Mouse (Mus musculus) CH12.LX (cell line): ENCODE measurements around the gene Hspbp1. TPM values are rescaled to one million over a fixed set of nuclear protein-coding genes. Genes with fewer than 3 reads are reported as not detected.

Experiments
- DNase-seq: peaks from one replicate; pipeline ENCODE4 v3.0.0-alpha.2; 2013; ENCODE audit errors: extremely low read depth
- H3K27ac ChIP-seq: 2 replicates; pipeline ENCODE4 v1.5.1; 2012; ENCODE audit warnings: low read depth, mild to moderate bottlenecking, control low read depth, moderate library complexity; ENCODE audit not compliant: insufficient read depth
- H3K27me3 ChIP-seq: replicated peaks from 2 replicates; pipeline ENCODE3; 2012; ENCODE audit warnings: inconsistent platforms
- H3K36me3 ChIP-seq, 2 experiments: replicated peaks in 1 of 2; 2 replicates each; pipeline versions ENCODE3 to v1.6.1; 2012; ENCODE audit warnings: inconsistent platforms in 1 of 2, low read length in 1 of 2, mild to moderate bottlenecking in 1 of 2, mixed read lengths in 1 of 2, moderate library complexity in 1 of 2; ENCODE audit not compliant: control insufficient read depth in 1 of 2, insufficient read depth in 1 of 2
- H3K4me1 ChIP-seq, 2 experiments: 2 replicates each; pipeline ENCODE4 v1.6.1; 2012; ENCODE audit warnings: inconsistent platforms in 1 of 2, moderate library complexity in 1 of 2; ENCODE audit not compliant: insufficient read depth in 2 of 2, control insufficient read depth in 1 of 2
- H3K4me2 ChIP-seq: 2 replicates; pipeline ENCODE4 v1.6.1; 2012; ENCODE audit warnings: low read depth, mild to moderate bottlenecking, control low read depth; ENCODE audit not compliant: poor library complexity, insufficient read depth, severe bottlenecking
- H3K4me3 ChIP-seq, 3 experiments: fragments of 150-350 bp in 1 of 3; sonication (generic) in 1 of 3; replicated peaks in 1 of 3; 2 replicates each; pipeline versions ENCODE3 to v1.5.1; 2011 to 2012; ENCODE audit warnings: low read depth in 2 of 3, low read length in 2 of 3, mild to moderate bottlenecking in 2 of 3, moderate library complexity in 2 of 3, control low read depth in 1 of 3, improper control_type of control experiment in 1 of 3, inconsistent platforms in 1 of 3, mixed read lengths in 1 of 3; ENCODE audit not compliant: poor library complexity in 1 of 3
- H3K79me2 ChIP-seq: replicated peaks from 2 replicates; pipeline ENCODE4 v1.6.1; 2012; ENCODE audit warnings: mild to moderate bottlenecking, moderate library complexity; ENCODE audit not compliant: control insufficient read depth, poor library complexity, insufficient read depth, severe bottlenecking; ENCODE audit errors: extremely low read depth
- H3K9ac ChIP-seq: 2 replicates; pipeline ENCODE4 v1.6.1; 2012; ENCODE audit warnings: low read depth, mild to moderate bottlenecking, control low read depth, moderate library complexity; ENCODE audit not compliant: insufficient read depth
- H3K9me3 ChIP-seq: replicated peaks from 2 replicates; pipeline ENCODE3; 2012; ENCODE audit warnings: low read length, inconsistent platforms, mixed read lengths
- BHLHE40 ChIP-seq: IDR thresholded peaks from 2 replicates; pipeline ENCODE4 v1.6.1; 2011; ENCODE audit warnings: mild to moderate bottlenecking, low read depth, low read length, improper control_type of control experiment
- EP300 ChIP-seq: IDR thresholded peaks from 2 replicates; pipeline ENCODE4 v1.6.1; 2011; ENCODE audit warnings: low read length, improper control_type of control experiment
- GABPA ChIP-seq: IDR thresholded peaks from 2 replicates; pipeline ENCODE4 v1.6.1; 2012; ENCODE audit warnings: low read depth, low read length, improper control_type of control experiment, inconsistent platforms; ENCODE audit not compliant: insufficient replicate concordance
- HCFC1 ChIP-seq: IDR thresholded peaks from 2 replicates; pipeline ENCODE4 v1.6.1; 2012; ENCODE audit warnings: low read depth, mild to moderate bottlenecking, inconsistent platforms, low read length, improper control_type of control experiment
- JUND ChIP-seq: conservative IDR thresholded peaks from 2 replicates; pipeline ENCODE4 v1.6.1; 2011; ENCODE audit warnings: low read depth, low read length, improper control_type of control experiment
- KAT2A ChIP-seq: IDR thresholded peaks from 2 replicates; pipeline ENCODE4 v1.6.1; 2012; ENCODE audit warnings: low read length, improper control_type of control experiment, inconsistent platforms; ENCODE audit not compliant: insufficient replicate concordance
- MAX ChIP-seq: IDR thresholded peaks from 2 replicates; pipeline ENCODE4 v1.6.1; 2011; ENCODE audit warnings: low read length, improper control_type of control experiment
- MAZ ChIP-seq: IDR thresholded peaks from 2 replicates; pipeline ENCODE4 v1.6.1; 2012; ENCODE audit warnings: low read depth, mild to moderate bottlenecking, inconsistent platforms, low read length, improper control_type of control experiment, moderate library complexity
- MEF2A ChIP-seq: IDR thresholded peaks from 2 replicates; pipeline ENCODE4 v1.6.1; 2014; ENCODE audit warnings: low read depth, mild to moderate bottlenecking, inconsistent platforms, low read length, improper control_type of control experiment, borderline replicate concordance
- NELFE ChIP-seq: IDR thresholded peaks from 2 replicates; pipeline ENCODE4 v1.6.1; 2011; ENCODE audit warnings: low read depth, low read length, improper control_type of control experiment
- NRF1 ChIP-seq: IDR thresholded peaks from 2 replicates; pipeline ENCODE4 v1.6.1; 2014; ENCODE audit warnings: low read depth, mild to moderate bottlenecking, inconsistent platforms, low read length, improper control_type of control experiment, moderate library complexity
- POLR2AphosphoS2 ChIP-seq: IDR thresholded peaks from 2 replicates; pipeline ENCODE4 v1.6.1; 2011; ENCODE audit warnings: low read depth, low read length, improper control_type of control experiment
- RAD21 ChIP-seq: IDR thresholded peaks from 2 replicates; pipeline ENCODE4 v1.6.1; 2011; ENCODE audit warnings: low read depth, mild to moderate bottlenecking, low read length, improper control_type of control experiment, moderate library complexity
- RCOR1 ChIP-seq: conservative IDR thresholded peaks from 2 replicates; pipeline ENCODE4 v1.6.1; 2012; ENCODE audit warnings: low read depth, mild to moderate bottlenecking, inconsistent platforms, low read length, improper control_type of control experiment
- TBP ChIP-seq: conservative IDR thresholded peaks from 2 replicates; pipeline ENCODE4 v1.6.1; 2011; ENCODE audit warnings: low read depth, low read length, improper control_type of control experiment
- USF1 ChIP-seq: IDR thresholded peaks from 2 replicates; pipeline ENCODE4 v1.6.1; 2014; ENCODE audit warnings: low read depth, mild to moderate bottlenecking, inconsistent platforms, low read length, improper control_type of control experiment
- USF2 ChIP-seq: conservative IDR thresholded peaks from 2 replicates; pipeline ENCODE4 v1.6.1; 2011; ENCODE audit warnings: low read depth, low read length, improper control_type of control experiment
- ZC3H11A ChIP-seq: IDR thresholded peaks from 2 replicates; pipeline ENCODE4 v1.6.1; 2012; ENCODE audit warnings: low read depth, mild to moderate bottlenecking, inconsistent platforms, low read length, improper control_type of control experiment
- dilution Hi-C: fragments of 300-500 bp; cut with MboI; formaldehyde crosslinking; loops from 2 replicates; pipeline ENCODE4 v1.14.3; 2020; ENCODE audit warnings: low sequenced_read_pairs; ENCODE audit not compliant: extremely low pct_unique_long_range_greater_than_20kb, extremely low pct_ligation_motif_present
- in situ Hi-C: fragments of 300-500 bp; cut with MboI; formaldehyde crosslinking; loops from 3 replicates; pipeline ENCODE4 v1.14.3; 2019; ENCODE audit warnings: low sequenced_read_pairs, low pct_ligation_motif_present, low pct_unique_long_range_greater_than_20kb, mixed read lengths
- polyA plus RNA-seq: library from polyadenylated mRNA; unstranded; fragments of >175 nt; gene quantifications from 2 replicates; pipeline ENCODE4 v1.2.1, GENCODE M21; 2012; ENCODE audit warnings: low read depth; ENCODE audit not compliant: insufficient read length
- total RNA-seq, 2 experiments: library from RNA; depleted of rRNA; stranded (reverse); fragments of 300-350 nt in 1 of 2; fragments of >200 nt in 1 of 2; gene quantifications; 2 replicates each; pipeline ENCODE4 v1.2.3; 2012 to 2014

Hspbp1 gene
- total and polyA plus RNA-seq, 3 experiments = 90.6 to 131 (median 98.8) TPM

DNA sequence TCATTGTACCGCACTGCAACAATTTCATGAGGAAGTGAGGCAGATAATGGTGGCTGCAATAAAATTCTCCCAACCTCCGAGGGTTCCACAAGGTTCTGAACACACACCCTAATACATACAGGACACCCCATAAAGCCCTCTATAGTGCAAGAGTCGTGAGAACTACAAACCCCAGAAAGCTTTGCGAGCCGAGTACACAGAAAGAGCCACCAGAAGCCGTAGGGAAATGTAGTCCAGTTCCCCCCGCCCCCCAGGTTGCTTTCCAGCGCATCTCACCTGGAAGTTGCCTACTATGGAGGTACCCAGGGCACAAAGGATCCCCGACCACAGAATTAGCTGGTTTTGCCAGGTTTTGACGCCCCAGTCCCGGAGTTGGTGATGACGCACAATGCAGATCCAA is 38.6 kb upstream of the Hspbp1 start:
- Histone ChIP-seq H3K79me2 (no peaks in the 10 kb centered on the region), H3K4me1 (peaks cover 0 to 29% of the 10 kb centered on the region in 2 experiments; a peak in 2 of 4 replicates), H3K9me3 (no peaks in the 10 kb centered on the region), H3K4me2 (no peak overlapping the region), H3K27me3 (no peaks in the 10 kb centered on the region), H3K9ac (no peak overlapping the region)
- no peak for TF ChIP-seq USF2
- TF ChIP-seq HCFC1 = peak; percentile 85
- no peak for TF ChIP-seq MAZ
- no peak for TF ChIP-seq USF1
- 0 out of 2 replicates have a peak, but pooled peaks have one; percentile 27 for TF ChIP-seq KAT2A
- TF ChIP-seq GABPA = no peak
- TF ChIP-seq, all 38 proteins: peak for 2
- dilution Hi-C loops (no loop called here), in situ Hi-C loops (no loop called here)
- H3K36me3 ChIP-seq = no peaks in the 10 kb centered on the region
- DNase-seq = no peak
- no peak overlapping the region for H3K27ac ChIP-seq
- no peak overlapping the region for H3K4me3 ChIP-seq

DNA sequence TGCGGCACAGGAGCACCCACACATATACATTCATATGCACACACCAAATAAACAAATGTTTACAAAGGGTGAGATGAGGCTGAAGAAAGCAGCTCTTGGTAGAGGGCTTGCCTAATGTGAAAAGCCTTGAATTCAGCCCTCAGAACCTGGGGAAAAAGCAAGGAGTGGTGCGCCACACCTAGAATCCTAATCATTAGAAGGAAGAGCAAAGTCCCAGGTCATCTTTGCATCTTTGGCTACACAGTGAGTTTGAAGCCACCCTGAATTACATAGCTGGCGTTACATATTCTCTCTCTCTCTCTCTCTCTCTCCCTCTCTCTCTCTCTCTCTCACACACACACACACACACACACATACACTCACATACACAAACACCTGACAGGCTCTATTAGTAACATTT is 34.4 kb upstream of the Hspbp1 start:
- no peak overlapping the region for H3K9ac ChIP-seq
- no peak for TF ChIP-seq EP300
- no peak for TF ChIP-seq MEF2A
- no peak for TF ChIP-seq NELFE
- no peak for TF ChIP-seq RAD21
- no peak for TF ChIP-seq POLR2AphosphoS2
- no peak for TF ChIP-seq MAZ
- TF ChIP-seq RCOR1 = no peak
- TF ChIP-seq NRF1 = no peak
- no peak for TF ChIP-seq USF2
- TF ChIP-seq BHLHE40 = no peak
- no peak for TF ChIP-seq JUND
- TF ChIP-seq MAX = no peak
- TF ChIP-seq ZC3H11A = no peak
- no peak for TF ChIP-seq TBP
- TF ChIP-seq, all 38 proteins: peak for 0
- DNase-seq = no peak
- H3K4me1 ChIP-seq = peaks cover 5 to 50% of the 10 kb centered on the region in 2 experiments; a peak in 3 of 4 replicates
- H3K36me3 ChIP-seq = no peaks in the 10 kb centered on the region
- no peaks in the 10 kb centered on the region for H3K27me3 ChIP-seq
- no peak overlapping the region for H3K4me2 ChIP-seq
- no peak overlapping the region for H3K4me3 ChIP-seq
- H3K9me3 ChIP-seq = no peaks in the 10 kb centered on the region
- dilution Hi-C loops (no loop called here), in situ Hi-C loops (no loop called here)
- no peaks in the 10 kb centered on the region for H3K79me2 ChIP-seq
- no peak overlapping the region for H3K27ac ChIP-seq
